ENCODE assay signal across 8 mouse cellular contexts in genomic region chr5:121948302-121949049, GRCm38 (mm10).
DNase-seq lines count a peak whose midpoint lies in the region; ATAC-seq and TF ChIP-seq lines count a peak whose summit lies in the region.
"Had no signal": no experiment of that assay in that cellular context is flagged by ENCODE, and none has a peak within 500 bp of the region (broad histone marks: within the 10 kb centered on the region; RNA-seq: fewer than 3 reads in every experiment).

No protein-coding gene starts in this region.

- H3K4me2 ChIP-seq in forebrain, embryonic 12.5 days = peak overlapping the region; percentile 61
- peak overlapping the region; percentile 60 for H3K4me2 ChIP-seq in hindbrain, embryonic 15.5 days
- H3K4me2 ChIP-seq in limb, embryonic 15.5 days = peak overlapping the region; percentile 52
- H3K4me2 ChIP-seq in neural tube, embryonic 12.5 days (replicated peaks) = peak overlapping the region; percentile 63

- 3% methylated on average over 44 of the region's 44 CpGs for WGBS in forebrain, embryonic 12.5 days
- WGBS in hindbrain, embryonic 15.5 days = 2% methylated on average over 44 of the region's 44 CpGs
- WGBS in limb, embryonic 15.5 days = 1% methylated on average over 44 of the region's 44 CpGs
- WGBS in neural tube, embryonic 12.5 days = 2% methylated on average over 44 of the region's 44 CpGs

- ATAC-seq in forebrain, embryonic 12.5 days (ENCODE audit: low FRiP score) = peak; percentile 84
- ATAC-seq in hindbrain, embryonic 15.5 days (ENCODE audit: low FRiP score, low read depth) = peak; percentile 75
- peak; percentile 64 for ATAC-seq in limb, embryonic 15.5 days (ENCODE audit: insufficient number of reproducible peaks, low FRiP score, low TSS enrichment, low read depth)
- peak; percentile 74 for ATAC-seq in neural tube, embryonic 12.5 days (ENCODE audit: low FRiP score, low read depth)

- peak overlapping the region; percentile 33 for H3K4me3 ChIP-seq in forebrain, embryonic 12.5 days (replicated peaks)
- peak overlapping the region; percentile 28 for H3K4me3 ChIP-seq in hindbrain, embryonic 15.5 days
- H3K4me3 ChIP-seq in limb, embryonic 15.5 days = peak overlapping the region; percentile 29
- H3K4me3 ChIP-seq in neural tube, embryonic 12.5 days = peak overlapping the region; percentile 16
- H3K4me3 ChIP-seq: myocyte had no signal

- peak; percentile 41 for DNase-seq in ZHBTc4 (ENCODE audit: low read depth, low spot score)
- DNase-seq in brain, embryonic 14.5 days (ENCODE audit: low read depth) = peak; percentile 94
- no peak for DNase-seq in frontal cortex, postnatal 25 days (ENCODE audit: low spot score in 2 of 2)

- peaks cover 40% of the 10 kb centered on the region for H3K4me1 ChIP-seq in forebrain, embryonic 12.5 days
- peaks cover 51% of the 10 kb centered on the region for H3K4me1 ChIP-seq in hindbrain, embryonic 15.5 days (replicated peaks)
- peaks cover 19% of the 10 kb centered on the region for H3K4me1 ChIP-seq in limb, embryonic 15.5 days
- peaks cover 49% of the 10 kb centered on the region for H3K4me1 ChIP-seq in neural tube, embryonic 12.5 days

- peak overlapping the region; percentile 22 for H3K9ac ChIP-seq in forebrain, embryonic 12.5 days
- peak overlapping the region; percentile 43 for H3K9ac ChIP-seq in hindbrain, embryonic 15.5 days
- H3K9ac ChIP-seq in limb, embryonic 15.5 days = 0 out of 2 replicates have a peak overlapping the region, but pooled peaks have one; percentile 11
- peak overlapping the region; percentile 33; the same call in 1 of the 2 replicates for H3K9ac ChIP-seq in neural tube, embryonic 12.5 days

- no peak for TF ChIP-seq POLR2A in brain, embryonic 14.5 days (IDR thresholded peaks at IDR 0.05; ENCODE audit: borderline replicate concordance, extremely low read depth, insufficient read depth, insufficient read length, poor library complexity, severe bottlenecking)

- H3K36me3 ChIP-seq in forebrain, embryonic 12.5 days (replicated peaks) = no peaks in the 10 kb centered on the region
- H3K36me3 ChIP-seq in hindbrain, embryonic 15.5 days = no peaks in the 10 kb centered on the region
- H3K36me3 ChIP-seq in limb, embryonic 15.5 days = no peaks in the 10 kb centered on the region
- H3K36me3 ChIP-seq in neural tube, embryonic 12.5 days = no peaks in the 10 kb centered on the region

- H3K27me3 ChIP-seq in forebrain, embryonic 12.5 days = peaks cover 14% of the 10 kb centered on the region
- no peaks in the 10 kb centered on the region for H3K27me3 ChIP-seq in hindbrain, embryonic 15.5 days
- H3K27me3 ChIP-seq in limb, embryonic 15.5 days = peaks cover 32% of the 10 kb centered on the region
- H3K27me3 ChIP-seq in neural tube, embryonic 12.5 days (replicated peaks) = no peaks in the 10 kb centered on the region

- no peaks in the 10 kb centered on the region for H3K9me3 ChIP-seq in forebrain, embryonic 12.5 days
- H3K9me3 ChIP-seq in hindbrain, embryonic 15.5 days = no peaks in the 10 kb centered on the region
- no peaks in the 10 kb centered on the region for H3K9me3 ChIP-seq in limb, embryonic 15.5 days
- H3K9me3 ChIP-seq in neural tube, embryonic 12.5 days = no peaks in the 10 kb centered on the region

- no peak for TF ChIP-seq CTCF in brain, embryonic 14.5 days (IDR thresholded peaks at IDR 0.05; ENCODE audit: borderline replicate concordance, extremely low read depth, insufficient read depth, insufficient read length)

- peak overlapping the region; percentile 88 for H3K27ac ChIP-seq in forebrain, embryonic 12.5 days
- H3K27ac ChIP-seq in hindbrain, embryonic 15.5 days (replicated peaks) = peak overlapping the region; percentile 81
- no peak overlapping the region; the same call in 1 of the 2 replicates for H3K27ac ChIP-seq in limb, embryonic 15.5 days
- H3K27ac ChIP-seq in neural tube, embryonic 12.5 days = peak overlapping the region; percentile 75

Comparison
In these comparisons a context has a peak if more than half of its experiments do, and no peak if none do; other contexts are left out.
1. DNase-seq: peak in ZHBTc4 (single experiment) and brain, embryonic 14.5 days (single experiment); none in frontal cortex, postnatal 25 days (0 of 2).
2. Peak in every context shown above with its lines, with median percentiles within 50 percentile points of each other: ATAC-seq, H3K4me2 ChIP-seq, H3K4me3 ChIP-seq and H3K9ac ChIP-seq.